Mouse (Mus musculus): ENCODE measurements at regions not wholly inside any gene's neighbourhood (a gene's known extent, or its start where the extent isn't known, plus 50 kb on each side); places are given as distances from the start of the nearest gene placed in this dataset.
A peak's percentile ranks its signal among the peaks of the same experiment; 100 is the strongest.

DNA sequence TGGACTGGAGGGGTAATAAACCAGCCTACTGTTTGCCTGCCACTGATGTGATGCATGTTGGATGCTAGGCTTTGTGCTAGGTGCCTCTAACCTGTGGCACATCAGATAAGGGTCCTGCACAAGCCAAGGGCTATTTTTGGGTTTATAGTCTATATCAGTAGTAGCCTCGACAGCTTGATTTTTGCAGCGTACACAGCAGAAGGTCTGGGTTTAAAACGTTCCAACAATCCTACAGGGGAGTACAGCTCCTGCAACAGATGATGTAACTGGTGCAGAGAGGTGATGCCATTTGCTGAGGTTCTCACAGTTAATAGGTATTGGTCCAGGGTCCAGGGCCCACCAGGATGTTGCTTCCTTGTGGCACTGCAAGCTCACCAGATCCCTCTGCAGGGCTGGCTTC is 63.9 kb upstream of the Ldlrad3 start:
- no peak for DNase-seq

- DNase-seq, result no peak
Observed at GRCm38 (mm10) chr2:102246484-102246883, 60.3 kb upstream of the Ldlrad3 start.

DNA sequence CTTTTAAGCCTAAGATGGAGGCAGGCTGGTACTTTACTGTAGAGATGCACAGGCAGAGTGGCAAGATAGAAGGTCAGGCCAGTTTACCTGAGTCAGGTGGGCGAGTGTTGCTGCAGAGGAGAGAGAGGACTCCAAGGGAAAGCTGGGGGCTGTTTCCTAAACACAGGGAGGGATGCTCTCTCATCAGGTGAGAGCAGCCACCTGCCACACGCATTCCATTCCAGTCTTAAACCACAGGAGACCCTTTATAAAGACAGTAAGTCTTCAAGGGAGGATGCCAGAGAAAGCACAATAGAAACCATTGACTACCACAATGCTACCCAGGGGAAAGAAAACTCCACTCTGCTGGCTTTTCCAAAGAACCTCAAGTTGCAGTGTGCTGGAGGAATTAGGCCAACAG is 58.3 kb upstream of the Ldlrad3 start:
- DNase-seq, result no peak

- DNase-seq, result peak; percentile 43 to 64
Observed at GRCm38 (mm10) chr2:102241626-102242025, 55.4 kb upstream of the Ldlrad3 start.

- DNase-seq, result no peak
Observed at GRCm38 (mm10) chr2:102239712-102240505, 53.7 kb upstream of the Ldlrad3 start.
